Mouse (Mus musculus) urinary bladder, adult 18-20 months (tissue): ENCODE measurements around the gene Pard3.

Experiments used
- DNase-seq, 2 experiments: peaks; one replicate each; pipeline ENCODE4 v3.0.0; 2022; ENCODE audit warnings: low spot score in 2 of 2, mixed read lengths in 2 of 2

Gene Pard3

DNA sequence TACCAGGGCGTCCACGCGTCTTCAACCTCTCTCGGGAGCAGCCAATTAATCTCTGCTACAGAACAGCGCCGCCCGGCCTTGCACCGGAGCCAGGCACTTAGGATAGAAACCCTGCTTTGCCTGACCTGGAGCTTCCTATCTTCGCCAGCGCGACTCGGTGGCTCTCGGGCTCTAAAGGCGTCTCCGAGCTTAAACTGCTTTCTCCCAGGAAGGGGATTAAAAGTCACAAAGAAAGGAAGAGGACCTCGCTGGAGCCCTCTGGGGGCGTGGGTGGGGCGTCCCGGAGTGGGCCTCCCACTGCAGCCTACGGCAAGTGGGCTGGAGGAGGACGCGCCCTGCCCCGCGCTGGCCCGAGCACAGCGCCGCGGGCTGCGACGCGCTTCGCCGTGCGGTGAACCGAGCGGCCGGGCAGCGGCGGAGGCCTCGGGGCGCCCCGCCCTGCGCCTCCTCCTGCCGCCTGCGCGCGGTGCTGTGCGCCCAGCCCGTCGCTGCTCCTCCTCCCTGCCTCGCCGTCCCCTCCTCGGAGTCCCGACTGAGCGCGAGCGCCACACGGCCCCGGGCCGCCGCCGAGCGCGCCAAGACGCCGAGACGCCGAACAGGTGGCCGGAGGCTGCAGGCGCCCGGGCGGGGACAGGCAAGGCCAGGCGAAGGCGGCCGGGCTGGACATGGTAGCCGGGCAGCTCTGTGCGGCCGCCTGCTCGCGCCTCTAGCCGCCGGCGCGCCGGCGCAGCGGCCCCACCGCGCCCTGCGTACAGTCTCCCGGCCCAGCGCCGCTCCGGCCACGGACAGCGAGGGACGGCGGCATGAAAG, at the start of gene Pard3:
Gene Pard3, plus strand, starts transcription at position 343 of the 810 bp plus-strand sequence.
- peak; percentile 74 to 75 for DNase-seq

DNA sequence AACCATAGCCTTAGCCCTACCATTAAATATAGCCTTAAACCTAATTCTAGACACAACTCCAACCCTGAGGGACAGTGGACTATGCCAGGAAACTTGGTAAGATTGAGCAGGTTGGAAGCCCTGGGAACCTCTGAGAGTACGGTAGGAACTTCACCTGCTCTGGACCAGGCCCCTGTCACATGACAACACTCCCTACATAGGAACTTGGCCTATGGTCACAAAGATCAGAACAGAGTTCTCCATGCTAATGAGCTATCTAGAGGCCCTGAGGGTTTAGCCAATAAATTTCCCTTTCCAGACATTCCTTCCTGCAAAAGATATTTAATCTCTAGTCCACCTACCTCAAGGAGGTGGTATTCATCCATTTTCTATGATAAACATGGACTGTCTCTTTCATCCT, 41.9 kb upstream of the Pard3 start:
- DNase-seq: no peak

DNA sequence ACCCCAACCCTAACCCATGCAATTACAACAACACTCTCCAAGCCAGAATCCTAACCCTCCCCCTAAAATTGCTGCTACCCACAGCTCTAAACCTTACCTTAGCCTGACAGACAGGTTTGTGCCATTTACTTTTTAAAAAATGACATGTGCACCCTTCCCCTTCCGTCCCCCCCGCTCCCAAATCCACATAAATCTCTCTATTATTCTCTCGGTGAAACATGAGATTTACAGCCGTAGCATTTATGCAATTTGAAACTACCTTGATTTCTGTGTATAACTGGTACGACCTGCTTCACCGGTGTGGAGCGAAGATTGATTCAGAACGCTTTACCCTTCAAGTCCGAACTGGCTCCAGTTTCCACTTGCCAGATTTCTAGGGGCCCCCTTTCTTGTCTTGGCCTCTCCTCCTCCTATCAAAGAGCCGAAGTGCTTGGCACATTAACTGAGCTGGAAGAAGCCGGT, 38.4 kb upstream of the Pard3 start:
- DNase-seq: peak; percentile 30 to 79

DNA sequence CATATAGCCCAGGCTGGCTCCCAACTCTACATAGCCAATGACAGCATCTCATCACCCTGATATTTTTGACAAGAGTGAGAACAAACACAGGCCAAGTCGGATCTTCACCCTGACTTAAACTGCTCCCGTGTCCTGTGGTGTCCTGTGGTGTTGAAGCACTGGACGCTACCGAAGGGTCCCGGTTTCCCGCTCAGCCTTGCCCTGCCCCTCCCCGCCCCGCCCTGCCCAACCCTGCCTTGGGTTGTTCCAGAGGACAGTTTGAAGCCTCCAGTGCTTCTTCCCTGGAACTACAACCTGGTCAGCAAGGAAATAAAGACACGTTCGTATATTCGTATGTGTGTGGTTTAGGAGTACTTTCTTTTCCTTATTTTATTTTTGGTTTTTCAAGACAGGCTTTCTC, 37.9 kb upstream of the Pard3 start:
- DNase-seq: no peak

DNA sequence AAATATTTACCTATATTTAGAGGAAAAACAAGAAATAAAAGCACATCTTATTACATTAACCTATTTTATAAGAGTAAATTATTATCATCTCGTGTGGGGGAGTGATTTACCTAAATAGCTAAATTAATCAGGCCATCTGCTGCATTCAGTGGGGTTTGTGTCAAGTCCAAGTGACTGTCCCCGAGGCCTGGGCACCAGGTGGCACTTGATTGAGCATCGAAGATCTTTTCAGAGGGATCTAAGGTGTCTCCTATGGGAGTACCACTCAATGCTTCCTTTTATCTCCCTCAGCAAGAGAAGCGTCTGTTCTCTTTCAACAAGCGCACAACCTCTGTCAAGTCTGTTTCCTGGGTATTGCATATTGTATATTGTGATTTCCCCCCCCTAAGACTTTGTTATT, 32.2 kb upstream of the Pard3 start:
- DNase-seq: no peak

DNA sequence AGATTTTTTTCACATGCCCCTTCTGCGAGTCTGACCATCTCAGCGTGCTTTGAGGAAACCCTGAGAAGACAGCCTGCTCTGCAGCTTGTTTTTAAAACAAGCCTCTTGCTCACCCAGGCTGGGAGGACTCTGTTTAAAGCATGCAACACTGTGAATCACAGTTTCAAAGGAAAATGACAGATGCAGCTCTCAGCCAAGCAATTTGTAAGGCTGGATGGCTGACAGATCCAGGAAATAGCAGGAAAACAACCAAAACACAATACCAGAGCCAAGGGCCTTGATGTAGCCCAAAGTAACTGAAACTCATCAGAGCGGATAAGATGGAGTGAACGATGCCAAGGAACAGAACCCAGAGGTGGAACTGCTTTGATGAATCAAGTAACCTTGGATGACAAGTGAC, 24.8 kb upstream of the Pard3 start:
- DNase-seq: no peak

DNA sequence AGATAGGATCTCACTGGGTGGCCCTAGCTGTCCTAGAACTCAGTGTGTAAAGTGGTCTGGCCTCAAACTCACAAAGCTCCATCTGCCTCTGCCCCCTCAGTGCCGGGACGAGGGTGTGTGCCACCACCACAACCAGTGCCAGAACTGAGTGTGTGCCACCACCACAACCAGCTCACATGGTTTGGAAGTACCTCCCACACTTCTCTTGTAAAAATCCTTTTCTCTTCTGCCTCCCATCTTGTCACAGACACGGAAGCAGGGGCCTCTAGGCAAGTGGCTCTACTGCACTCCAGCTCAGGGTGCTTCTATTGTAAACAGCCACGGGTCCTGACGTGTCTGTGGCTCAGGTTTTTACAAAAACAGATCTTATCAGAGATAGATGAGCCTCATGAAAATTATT, 13.7 kb upstream of the Pard3 start:
- DNase-seq: no peak

DNA sequence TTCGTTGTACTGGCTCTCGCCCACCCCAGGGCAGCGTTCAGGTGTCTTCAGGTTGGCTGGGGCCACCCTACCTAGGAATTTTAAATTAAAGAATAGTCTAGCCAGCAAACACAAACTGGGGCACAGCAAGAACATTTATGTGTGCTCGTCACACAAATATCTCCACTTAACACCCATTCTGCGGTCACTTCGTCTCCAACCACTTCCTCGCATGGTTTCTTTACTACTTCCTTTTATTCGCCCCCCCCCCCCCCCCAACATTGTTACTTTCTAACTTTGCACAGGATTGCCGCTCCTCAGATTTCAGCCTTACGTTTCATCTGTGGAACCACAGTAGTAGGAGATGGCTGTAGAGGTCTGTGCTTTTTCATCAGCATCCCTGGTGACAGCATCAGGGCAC, 11.6 kb upstream of the Pard3 start:
- DNase-seq: no peak

DNA sequence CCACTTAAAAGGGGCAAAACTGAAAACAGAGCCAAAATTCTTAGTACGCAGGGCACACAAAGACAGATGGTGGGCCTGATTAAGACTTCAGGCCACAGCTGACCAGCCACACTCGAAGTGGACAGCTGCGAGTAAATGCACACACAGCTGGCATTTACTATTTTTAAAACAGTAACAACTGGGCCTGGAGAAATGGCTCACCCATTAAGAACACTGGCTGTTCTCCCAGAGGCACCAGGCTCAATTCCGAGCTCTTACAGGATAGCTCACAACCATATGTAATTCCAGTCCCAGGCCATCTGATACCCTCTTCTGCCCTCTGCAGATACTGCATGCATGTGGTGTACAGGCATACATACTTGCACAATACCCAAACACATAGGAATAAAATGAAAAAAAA, 8.6 kb upstream of the Pard3 start:
- DNase-seq: no peak

DNA sequence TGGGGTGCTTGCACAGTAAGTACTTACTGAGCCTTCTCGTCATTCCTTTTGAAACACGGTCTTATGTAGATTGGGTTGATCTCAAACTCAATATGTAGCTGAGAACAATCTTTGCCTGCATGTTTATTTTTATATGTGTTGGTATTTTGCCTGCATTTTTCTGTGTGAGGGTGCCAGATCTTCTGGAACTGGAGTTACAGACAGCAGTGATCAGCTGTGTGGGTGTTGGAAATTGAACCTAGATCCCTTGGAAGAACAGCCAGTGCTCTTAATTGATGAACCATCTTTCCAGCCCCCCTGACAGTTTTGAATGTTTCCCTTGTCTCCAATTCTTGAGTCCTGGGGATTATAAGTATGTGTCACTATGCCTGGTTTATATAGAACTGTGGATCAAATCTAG, 4.9 kb upstream of the Pard3 start:
- no peak for DNase-seq

DNA sequence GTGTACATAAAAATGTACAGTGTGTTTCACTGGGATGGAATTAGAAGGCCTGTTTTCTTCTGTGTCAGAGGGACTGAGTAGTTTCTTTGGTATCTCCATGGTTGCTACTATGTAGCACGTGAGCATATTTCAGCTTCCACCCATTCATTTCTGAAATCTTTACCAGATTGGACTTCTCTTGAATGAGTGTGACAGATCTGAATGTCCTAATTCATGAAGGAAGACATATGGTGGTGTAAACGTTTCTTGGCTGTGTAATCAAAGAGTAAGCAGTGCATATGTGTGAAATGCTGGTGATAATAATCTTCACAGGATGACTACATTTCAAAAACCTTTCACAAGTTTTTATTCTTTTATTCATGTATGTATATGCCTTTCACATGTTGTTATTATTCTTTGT, 3.9 kb upstream of the Pard3 start:
- no peak for DNase-seq

DNA sequence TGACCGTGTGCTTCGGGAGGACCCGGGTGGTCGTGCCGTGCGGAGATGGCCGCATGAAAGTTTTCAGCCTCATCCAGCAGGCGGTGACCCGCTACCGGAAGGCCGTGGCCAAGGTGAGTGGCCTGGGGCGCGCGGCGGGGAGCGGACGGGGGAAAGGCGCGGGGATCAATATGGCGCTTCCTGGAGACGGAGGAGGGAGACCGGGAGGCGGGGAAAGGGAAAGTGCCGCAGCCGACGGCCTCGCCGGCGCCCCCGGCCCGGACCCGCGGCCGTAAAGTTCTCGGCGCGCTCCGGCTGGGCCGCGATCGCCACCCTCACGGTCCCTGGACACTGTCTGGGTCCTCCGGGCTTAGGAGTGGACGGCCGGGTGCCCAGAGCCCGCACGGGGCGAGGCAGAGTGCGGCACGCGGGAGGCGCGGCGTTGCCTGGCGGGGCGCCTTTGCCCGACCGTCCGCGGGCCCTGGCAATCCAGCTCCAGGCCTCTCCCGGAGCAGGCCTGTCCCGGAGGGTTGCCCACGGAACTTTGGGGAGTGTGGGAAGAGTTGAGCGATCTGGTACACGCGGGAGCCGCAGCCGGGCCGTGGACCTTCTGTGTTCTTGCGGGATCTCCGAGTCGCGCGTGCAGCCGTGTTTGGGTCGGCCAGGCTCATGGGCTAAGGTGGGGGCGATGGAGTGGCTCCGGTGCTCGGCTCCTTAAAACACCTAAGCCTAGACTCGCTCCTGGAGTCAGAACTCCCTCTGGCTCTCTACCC, 844 bp downstream of the Pard3 start:
- peak; percentile 31 to 72 for DNase-seq

DNA sequence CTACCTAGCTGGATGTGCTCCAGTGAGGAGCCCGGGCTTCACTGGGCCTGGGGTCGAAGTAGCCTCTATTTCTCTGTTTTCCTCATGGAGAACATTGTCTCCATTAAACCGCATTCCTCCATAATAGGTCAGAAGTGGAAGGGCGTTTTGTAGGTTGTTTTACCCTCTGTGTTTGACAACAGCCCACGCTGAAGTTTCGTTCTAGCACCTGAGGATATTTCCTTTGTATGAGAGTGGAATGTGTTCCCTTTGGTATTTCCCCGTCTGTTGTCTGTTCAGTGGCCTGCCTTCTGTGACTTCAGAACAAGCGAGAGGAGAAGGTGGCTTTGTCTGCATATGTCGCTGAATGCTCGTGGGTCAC, 1.4 kb downstream of the Pard3 start:
- no peak for DNase-seq

DNA sequence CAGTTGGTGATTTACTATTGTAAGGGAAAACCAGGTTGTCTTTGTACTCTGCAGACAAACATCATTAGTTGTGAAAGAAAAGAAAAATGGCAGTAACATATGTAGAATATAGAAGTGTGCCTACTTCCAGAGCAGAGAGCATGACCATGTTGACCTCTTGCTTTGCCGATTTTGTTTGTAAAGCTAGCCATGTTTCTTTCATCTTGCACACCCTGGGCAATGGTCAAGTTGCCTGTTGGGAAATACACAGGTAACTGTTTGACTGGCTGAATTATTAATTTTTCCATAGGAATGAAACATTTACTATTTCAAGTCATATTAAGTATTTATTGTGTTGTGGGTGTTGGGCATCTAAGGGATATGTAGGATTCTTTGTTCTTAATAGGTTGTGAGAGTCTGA, 2.1 kb downstream of the Pard3 start:
- DNase-seq: no peak

DNA sequence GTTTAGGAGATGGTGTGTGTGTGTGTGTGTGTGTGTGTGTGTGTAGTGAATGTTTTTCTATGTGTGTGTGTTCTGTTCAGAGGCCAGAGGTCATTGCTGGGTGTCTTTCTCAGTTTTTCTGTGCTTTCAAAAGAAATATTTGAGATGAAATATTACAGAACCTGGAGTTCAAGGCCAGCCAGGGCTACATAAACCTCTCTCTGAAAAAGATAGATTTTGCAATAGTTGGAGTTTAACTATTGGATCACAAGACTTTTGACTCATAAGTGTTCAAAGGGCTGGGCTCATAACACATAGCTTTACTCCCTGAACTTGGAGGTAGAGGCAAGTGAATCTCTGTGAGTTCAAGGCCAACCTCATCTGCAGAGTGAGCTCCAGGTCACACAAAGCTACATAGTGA, 2.8 kb downstream of the Pard3 start:
- no peak for DNase-seq

DNA sequence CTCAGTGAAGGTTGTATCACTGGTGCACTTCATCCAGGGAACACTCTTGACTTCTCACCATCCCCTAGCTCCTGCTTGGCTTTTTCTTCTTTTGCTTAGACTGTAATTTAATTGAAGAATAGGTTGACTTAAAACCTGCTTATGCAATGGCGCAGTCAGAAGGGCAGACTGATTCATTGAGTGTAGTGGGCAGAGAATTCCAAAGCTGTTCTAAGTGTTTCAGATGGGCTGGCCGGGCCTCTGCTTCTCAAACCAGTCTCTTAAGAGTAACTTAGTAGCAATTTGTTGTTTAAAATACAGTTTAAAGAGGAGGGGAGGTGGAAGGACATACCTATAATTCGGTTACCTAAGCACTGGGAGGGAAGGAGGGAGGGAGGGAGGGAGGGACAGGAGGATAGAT, 5.0 kb downstream of the Pard3 start:
- DNase-seq: no peak

DNA sequence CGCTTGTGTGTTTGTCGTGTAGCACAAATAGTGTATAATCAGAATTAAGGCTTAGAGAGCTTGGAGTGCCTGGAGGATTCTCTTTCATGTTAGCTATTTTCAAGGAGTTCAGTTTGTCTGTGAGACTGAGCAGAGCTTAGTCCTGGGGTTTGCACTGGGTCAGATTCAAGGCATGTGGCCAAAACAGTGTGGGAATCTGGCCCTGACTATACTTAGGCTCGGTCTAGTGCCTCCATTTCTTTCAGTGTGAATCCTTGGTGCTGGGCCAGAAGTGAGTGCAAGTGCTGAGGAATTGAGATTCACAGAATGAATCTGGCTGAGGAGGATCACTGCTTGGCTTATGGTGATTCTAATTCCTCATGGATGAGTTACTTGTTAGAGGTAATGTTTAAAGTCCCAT, 6.5 kb downstream of the Pard3 start:
- DNase-seq: no peak

DNA sequence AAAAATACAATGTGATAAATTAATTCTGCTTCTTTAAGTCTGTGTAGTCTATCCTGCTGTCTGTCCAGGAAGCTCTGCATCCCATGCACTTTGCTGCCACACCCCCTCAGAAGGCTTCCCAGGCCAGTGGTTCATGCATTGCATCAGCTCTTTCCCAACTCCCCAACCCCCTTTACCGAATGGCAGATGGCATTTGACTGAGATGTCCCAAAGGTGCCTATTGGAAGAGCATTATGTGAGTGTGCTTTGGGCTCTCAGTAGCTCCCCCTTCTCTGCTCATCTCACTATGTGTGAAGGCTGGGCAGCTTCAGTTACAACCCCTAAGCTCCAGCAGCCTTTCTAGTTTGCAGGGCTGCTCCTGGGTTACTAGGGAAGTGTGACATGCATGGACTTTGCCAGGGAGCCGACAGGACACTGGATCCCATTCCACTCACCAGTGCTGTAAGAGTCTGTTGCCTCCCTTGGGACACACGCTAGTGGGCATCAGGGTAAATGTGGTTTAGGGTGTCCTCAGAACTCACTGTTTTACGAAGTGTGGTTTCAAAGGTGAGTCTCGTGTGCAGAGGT, 9.4 kb downstream of the Pard3 start:
- DNase-seq: no peak

DNA sequence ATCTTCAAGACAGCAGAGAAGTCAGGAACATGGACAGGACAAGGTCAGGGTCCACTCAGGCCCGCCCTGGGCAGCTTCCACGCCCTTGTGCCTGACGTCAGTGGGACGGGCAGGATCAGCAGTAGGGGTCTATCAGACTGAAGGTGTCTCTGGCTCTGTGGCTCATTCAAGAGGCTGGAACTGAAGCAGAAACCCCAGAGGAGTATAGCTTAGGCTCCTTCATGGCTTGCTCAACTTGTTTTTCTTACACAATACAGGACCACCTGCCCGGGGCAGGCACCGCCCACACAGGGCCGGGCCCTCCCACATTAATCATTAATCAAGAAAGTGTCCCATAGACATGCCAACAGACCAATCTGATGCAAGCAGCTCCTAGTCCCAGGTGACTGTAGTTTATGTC, 12.8 kb downstream of the Pard3 start:
- peak in 1 of 2 experiments; percentile 35 for DNase-seq

DNA sequence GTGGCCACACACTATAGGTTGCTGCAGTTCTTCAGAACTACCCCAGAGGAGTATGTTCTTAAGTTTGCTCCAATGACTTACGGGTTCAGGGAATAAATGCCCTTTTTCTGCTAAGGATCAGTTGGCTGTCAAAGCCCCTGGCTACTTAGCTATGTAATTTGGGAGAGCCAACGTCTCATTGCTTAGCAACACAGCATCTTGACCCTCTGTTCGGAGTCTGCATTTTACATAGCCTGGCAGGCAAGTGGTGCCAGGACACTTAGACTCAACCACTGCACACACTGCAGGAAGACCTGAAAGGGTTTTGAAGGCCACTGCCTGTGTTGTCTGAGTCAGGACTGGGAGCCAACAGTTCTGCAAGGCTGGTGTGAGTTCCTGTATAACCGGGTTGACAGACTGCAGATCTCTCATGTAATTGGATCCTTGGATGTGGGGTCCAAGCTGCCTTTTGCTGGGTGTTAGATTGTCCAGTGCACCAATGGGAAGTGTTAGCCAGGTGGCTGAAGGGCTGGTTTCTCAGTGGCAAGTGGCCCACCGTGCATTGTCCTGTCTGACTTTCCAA, 15.6 kb downstream of the Pard3 start:
- DNase-seq: no peak

DNA sequence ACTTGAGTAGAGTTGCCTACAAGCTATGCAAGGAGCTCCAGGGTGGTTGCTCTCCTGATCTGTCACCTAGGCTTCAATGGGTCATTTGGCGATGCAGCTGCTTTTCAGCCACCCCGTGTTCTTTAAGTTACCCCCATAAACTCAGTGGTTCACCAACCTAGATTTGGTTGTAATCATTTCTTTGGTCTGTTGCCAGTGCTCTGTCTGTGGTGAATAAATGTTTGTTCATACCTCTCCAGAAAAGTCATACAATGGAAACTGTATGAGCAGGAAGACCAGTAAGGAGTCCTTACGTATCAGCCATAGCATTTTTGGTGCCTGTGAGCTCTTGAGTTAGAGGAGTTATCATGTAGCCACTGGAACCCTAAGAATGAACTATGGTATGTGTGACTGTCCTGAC, 17.6 kb downstream of the Pard3 start:
- no peak for DNase-seq

DNA sequence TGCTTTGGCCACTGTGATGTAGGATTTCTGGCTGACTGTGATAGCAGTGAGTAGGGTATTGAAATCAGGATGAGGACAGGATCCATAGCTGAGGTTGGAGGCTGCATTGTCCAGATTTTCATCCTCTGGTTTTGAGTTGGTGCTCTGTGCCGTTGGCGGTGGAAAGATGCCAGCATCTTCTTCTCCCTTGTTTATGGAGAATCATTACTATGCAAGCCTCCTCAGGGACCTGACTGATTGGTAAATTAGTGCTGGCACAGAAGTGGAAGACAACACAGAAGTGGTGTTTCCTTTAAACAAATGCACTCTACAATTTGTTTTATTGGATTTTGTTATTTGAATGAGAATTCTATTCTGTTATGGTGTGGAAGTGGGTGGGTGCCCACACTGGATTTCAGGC, 18.8 kb downstream of the Pard3 start:
- DNase-seq: no peak

DNA sequence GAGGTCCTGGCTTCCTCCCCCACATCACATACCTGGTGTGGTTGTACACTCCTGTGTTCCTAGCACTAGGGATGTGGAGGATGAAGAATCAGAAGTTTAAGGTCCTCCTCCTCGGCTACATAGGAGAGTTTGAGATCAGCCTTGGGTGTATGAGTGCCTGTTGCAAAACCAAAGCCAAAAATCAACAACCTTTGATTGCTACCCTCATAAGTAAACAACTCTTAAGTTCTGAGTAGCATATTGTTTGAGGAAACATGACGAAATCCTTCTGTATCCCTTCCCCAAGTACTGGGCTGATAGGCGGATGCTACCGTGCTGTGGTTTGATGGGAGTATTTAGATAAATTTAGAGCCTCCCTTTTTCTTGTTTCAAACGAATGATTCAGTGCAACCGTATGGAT, 20.9 kb downstream of the Pard3 start:
- DNase-seq: no peak
